Mouse (Mus musculus): ENCODE results near the gene Scrn1. TPM values are rescaled to one million over a fixed set of nuclear protein-coding genes. Genes with fewer than 3 reads are reported as not detected.

The Scrn1 gene
- polyA plus RNA-seq, 2 experiments from 2014 or later, result not detected

DNA sequence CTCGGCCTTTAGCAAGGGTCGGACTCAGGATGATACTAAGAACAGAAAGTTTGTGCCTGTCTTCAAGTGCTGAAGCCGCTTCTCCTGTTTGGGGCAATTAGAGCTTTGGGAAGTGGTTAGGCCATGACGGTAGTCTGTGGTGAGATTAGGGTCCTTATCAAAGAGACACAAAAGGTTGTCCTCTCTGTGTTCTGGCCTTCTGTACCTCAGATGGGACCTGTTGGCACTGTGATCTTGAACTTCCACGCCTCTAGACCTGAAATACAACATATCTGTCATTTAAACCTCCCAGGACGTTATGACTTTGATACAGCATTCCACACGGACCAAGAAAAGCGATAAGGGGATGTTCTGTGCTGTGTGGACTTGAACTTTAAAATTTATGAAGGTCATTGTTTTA, 37.6 kb downstream of the Scrn1 start:
- no peak for ATAC-seq

DNA sequence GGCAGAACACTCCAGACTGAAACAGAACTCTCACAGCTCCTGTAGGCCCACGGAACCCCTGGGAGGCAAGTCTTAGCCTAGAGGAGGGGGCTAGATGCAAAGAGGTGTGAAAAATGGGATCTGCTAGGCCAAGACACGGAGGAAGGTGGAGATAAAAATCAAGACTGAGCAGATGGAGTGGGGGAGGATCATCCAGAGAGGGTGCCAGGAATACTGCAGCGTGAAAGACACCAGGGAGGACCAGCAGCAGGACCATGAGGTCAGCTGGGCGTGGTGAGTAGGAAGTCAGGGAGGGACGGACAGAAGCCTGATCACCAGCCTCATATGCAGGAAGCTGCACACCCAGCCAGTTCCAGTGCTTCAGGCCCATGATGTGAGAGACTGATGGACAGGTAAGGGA, 47.5 kb downstream of the Scrn1 start:
- no peak for ATAC-seq

DNA sequence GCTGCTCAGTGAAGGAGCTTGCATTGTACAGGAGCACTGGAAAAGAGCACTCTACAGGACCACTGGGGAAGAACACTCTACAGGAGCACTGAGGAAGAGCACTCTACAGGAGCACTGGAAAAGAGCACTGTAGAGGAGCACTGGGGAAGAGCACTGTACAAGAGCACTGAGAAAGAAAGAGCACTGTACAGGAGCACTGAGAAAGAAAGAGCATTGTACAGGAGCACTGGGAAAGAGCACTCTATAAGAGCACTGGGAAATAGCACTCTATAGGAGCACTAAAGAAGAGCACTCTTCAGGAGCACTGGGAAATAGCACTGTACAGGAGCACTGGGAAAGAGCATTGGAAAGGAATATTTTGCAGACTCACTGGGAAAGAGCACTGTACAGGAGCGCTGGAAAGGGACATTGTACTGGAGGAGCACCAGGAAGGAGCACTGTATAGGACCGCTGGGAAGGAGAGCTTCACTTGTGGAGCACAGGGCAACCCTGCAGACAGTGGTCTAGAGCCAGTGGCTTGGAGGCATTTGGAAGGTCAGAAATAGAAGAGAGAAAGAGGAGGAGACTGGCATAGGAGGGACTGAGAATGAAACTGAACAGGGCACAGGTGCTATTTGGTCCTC, 49.7 kb downstream of the Scrn1 start:
- ATAC-seq, result no peak

DNA sequence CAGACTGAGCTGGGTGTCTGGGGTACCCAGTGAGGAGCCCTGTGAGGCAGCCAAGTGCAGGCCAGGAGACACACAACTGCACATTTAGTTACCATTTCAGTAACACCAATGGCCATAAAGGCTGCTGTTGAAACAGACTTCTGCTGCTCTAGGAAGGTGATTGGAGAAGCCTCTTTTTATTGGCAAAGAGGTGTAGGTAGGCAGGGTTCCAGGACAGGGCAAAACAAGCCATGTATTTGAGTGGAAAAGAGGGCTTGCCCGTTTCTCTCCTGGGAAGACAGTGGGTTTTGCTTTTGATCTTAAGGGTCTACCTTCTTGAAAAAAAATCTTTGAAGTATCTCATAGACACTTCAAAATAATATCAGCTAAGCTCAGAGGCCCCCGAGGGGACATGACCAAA, 54.0 kb downstream of the Scrn1 start:
- ATAC-seq, result no peak

DNA sequence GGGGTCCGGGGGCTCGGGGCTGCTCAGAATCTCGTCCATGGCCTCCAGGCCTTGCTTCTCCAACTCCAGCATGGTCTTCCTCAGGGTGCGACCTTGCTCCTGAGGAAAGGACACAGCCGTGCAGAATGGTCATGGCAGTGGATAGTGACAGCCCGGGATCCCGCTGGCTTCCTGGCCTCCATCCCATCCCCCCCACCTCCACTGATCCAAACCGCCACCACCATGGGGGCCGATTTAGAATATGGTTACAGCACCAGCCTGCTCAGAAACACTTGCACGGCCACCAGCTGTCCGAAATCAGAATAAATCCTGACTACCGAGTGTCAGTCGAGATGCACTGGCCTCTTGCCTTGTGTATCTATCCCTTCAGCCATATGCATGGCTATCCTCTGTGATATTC, 57.0 kb downstream of the Scrn1 start:
- ATAC-seq, result no peak

DNA sequence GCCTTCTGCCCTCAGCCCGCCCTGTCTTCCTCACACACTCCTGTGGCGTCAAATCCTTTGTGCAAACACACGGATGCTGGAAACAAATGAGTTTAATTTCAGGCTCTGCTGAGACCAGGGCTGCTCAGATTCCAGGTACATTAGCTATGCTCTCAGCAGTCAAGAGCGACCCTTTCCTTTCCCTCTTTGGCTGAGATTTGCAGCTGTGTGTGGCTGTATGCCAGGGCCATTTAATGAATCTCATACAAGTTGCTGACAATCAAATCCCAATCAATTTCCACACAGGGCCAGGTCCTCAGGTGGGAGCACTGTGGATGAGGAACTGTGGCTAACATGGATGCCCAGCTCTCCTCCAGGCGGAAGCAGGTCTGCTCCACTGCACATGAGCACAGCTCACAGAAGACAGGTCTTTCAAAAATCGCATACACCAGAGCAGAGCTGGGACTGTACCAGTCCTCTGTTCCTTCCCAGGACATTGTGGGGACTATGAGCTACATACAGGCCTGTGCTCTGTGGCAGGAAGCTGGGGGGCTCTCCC, 58.0 kb downstream of the Scrn1 start:
- ATAC-seq, result no peak

DNA sequence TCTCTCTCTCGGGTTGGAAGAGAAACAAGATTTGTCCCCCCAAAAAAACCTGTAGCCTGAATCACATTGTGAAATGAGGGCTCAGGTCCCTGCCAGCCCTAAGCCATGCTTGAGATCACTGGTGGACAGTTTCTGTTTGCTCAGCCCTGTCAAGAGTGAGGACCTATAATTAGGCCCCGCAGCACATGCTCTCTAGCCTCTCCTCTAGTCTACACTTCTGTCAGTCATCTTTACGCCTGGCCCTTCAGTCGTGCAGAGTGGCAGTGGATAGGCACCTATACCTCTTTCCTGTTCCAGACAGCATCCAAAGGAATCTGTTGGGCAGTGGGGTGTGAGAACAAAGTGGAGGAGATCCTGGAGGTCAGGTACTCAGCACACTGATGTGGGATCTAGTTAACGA, 58.5 kb downstream of the Scrn1 start:
- no peak for ATAC-seq

DNA sequence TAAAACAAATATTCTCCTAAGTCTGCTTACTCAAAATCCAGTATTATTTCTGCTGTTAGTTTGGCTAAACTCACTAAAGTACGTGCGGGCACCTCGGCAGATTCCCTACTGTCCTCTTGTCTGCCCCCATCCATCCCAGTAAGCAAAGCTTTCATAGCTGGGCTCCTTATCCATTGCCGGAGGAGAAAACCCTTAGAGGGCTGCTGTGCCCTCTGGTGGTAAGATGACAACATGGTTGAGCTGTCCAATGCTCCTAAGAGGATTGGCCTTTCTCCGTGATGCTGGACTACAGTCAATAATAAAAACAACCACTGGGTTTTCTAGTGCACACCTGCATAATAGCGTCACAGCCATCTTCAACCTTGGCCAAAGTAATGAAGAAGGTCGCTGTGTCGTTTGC, 59.3 kb downstream of the Scrn1 start:
- ATAC-seq, result no peak

DNA sequence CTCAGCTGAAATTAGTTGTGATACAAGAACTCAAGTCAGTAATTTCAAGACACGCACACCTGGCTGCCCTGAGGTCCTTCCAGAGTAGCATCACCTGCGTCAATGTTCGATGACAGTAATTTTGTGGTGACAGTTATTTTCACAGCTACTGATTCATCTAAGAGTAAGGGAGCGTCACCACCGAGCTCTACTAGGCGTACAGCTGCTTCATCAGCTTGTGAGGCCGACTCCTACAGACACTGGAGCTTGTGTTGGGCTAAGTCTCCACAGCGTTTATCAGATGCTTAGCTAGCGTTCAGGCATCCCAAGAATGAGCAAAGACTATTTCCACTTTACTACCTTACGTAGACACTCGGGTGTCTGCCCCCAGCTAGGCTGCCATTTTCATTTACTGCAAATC, 60.0 kb downstream of the Scrn1 start:
- ATAC-seq, result no peak

DNA sequence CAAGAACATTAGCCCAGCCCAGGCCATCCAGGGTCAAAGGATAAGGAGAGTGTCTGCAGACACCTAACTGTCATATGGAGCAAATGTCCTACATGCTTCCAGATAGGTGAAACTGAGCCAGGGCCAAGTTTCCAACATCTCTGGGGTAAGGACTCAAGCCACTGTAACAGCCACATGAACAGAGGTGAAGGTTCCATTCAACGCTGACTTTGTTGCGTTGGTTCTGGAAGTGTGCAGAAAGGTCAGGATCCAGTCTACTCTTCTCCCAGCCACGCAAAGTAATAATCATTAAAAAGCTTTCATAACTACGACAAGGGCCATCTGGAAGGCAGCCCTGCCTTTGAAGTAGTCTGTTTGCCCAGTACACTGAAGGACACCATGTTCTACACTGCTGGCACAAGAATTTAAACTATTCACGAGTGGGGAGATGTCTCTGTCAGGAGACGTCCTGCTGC, 63.6 kb downstream of the Scrn1 start:
- ATAC-seq, result no peak

DNA sequence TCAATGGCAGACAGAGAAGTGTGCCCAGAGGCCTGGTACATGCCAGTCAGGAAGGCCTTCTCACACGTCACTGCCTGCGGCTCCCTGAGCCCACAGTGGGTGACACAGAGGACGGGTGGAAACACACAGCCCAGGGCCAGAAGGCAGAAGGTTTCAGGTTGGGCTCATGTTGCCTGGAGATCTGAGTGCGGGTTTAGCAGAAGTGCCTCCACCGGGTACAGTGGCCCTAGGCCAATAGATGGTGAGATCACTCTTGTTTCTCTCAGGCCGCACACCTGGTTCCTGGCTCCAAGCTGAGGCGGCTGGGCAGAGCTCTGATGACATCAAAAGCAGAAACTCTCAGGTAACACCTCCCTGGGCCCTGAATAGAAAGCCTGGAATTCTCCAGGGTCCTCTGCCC, 70.1 kb downstream of the Scrn1 start:
- no peak for ATAC-seq

DNA sequence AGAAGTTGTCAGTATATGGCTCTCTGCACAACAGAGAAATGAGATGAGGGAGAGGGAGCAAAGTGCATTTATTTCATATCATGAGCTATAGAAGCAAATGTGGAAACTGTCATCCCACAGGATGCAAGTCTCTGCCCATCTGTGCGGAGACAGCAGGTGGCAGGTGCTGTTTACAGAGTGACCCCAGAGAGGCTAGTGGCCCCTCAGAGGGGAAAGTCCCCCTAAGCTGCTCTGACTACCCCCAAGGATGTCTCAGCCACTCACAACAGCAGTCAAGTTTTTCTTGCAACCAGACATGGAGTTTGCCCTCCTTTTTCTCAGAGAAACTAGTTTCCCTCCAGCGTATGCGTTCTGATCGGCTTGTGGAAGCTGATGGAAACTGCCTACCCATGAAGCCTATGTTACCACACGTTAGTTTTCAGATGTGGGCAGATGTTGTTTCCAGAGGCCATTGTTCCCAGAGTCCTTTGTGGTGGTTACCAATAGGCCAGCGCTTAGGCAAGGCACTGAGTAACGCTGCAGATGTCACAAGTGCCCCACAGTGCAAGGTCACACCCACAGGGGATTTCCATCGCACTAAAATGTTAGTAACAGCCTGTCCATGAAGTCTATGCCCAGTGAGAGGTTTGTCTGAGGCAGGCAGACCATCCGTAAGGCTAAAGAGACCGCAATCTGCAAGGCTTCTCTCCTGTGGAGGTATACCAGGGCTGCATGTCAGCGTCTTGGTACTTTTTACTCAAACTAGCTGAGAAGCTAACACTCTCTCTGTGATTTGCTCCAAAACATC, 71.5 kb downstream of the Scrn1 start:
- ATAC-seq, result no peak

DNA sequence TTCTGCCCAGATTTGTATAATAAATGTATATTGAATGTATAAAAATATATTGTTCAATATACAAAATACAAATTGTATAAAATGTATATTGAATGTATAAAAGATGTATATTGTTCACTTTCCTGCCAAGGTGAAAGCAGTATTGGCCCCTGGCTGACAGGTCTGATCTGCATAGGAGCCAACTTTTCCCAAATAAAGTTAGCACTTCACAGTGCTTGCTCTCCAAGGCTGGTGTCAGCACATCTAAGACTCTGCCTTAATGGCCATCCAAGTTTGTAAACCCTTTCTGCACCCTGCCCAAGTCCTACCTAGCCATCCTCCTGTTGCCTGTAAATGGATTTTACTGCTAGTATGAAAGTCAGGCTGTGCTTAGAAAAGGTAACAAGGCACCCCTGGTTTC, 72.2 kb downstream of the Scrn1 start:
- ATAC-seq, result no peak

DNA sequence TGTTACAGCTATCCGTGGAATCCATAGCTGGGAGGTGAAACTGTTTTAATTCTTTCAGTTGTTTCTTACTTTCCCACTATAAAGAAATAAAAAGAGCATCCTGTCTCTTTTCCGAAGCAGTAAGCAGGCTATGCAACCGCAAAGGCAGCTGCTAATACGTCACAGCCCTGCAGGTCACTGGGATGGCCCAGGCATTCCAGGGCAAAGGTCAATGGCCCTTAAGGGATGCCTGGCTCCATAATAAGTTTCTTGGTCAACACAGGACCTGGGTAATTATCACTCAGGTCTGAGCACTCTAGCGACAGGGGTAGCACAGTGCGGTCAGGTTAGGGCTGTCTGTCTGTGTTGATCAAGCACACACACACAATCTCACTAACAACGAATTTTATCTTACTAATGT, 75.2 kb downstream of the Scrn1 start:
- ATAC-seq, result no peak

DNA sequence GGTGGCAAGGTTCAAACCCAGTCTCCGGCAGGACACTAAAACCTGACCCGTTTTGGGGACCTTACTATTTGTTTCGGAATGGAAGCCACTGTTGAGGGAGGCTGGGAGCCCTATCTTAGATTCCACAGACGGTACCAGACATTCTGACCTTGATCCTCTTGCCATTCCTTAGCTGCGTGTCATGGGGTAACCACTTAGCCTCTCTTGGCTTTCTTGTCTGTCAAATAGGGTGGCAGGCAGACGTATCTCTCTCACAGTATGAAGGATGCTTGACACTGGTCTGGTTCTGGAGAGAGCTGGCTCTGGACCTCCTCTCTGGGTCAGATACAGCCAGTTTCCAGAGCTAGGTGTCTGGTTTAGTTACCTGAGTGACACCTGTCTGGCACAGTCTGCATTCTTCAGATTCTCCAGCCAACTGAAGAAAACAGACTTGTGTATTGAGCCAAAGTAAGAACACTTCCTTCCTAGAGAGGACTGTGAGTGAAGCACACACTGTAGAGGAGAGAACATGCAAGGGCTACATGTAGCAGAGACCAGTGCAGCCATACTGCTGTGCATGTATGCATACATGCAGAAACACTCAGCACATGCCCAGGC, 80.2 kb downstream of the Scrn1 start:
- ATAC-seq, result no peak

DNA sequence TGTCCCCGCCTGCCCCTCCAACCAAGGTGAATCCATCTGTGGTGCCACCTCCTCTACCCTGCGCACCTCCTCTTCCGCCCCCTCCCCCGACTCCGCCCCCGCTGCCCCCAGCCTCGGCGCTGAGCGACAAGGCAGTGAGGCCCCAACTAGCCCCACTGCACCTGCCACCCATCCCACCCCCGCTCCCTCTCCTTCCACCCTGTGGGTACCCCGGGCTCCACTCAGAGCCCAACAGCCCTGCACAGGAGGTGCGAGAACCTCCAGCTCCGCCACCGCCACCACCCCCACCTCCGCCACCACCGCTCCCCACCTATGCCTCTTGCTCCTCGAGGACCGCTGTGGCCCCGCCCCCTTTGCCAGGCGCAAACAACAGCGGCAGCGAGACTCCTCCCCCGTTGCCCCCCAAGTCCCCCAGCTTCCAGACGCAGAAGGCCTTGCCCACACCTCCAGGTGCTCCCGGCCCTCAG, 80.8 kb downstream of the Scrn1 start:
- ATAC-seq, result no peak

DNA sequence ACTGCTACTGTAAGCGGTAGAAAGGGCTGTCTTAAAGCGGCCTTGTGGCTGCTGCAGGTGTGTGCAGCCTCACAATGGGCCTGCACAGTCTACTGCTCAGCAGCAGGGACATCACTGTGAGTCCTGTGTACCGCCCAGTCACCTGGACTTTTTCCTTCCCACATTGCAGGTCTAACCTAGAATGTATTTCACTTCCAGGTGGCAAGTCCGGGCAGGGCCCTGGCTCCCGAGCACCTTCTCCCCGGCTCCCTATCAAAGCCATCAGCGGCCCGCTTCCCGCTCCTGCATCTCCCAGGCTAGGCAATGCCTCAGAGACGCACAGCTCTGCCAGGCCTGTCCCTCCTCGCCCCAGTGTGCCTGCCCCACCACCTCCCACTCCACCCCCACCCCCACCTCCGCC, 81.3 kb downstream of the Scrn1 start:
- ATAC-seq, result no peak

DNA sequence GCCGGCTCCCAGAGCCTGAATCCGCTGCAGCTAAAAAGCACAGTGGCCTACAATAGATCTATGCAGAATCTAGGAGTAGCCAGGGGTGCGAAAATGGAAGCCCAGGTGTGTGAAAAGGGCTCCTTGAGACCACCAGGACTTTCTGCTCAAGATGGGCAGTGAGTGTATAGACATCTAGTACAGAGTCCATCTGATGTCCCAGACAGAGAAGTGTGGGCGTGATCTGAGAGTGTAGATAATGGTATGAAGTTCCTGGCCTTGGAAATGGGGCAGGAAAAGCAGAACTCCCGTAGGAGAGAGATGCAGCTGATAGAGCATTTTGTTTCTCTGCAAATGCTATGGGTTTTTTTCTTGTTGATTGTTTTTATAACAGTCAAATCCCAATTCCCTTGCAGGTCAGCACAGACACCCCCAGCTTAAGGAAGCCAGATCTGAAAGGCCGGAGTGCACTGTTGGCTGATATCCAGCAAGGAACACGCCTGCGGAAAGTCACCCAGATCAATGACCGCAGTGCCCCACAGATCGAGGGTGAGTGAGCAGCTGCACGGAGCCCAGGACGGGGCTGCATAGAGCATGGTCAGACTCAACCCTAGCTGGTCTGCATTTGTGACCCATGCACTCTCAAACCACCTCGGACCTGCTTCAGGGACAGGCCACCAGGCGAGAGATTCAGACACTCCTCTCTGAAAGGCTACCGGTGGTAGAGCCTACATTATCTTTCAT, 84.7 kb downstream of the Scrn1 start:
- ATAC-seq, result no peak

DNA sequence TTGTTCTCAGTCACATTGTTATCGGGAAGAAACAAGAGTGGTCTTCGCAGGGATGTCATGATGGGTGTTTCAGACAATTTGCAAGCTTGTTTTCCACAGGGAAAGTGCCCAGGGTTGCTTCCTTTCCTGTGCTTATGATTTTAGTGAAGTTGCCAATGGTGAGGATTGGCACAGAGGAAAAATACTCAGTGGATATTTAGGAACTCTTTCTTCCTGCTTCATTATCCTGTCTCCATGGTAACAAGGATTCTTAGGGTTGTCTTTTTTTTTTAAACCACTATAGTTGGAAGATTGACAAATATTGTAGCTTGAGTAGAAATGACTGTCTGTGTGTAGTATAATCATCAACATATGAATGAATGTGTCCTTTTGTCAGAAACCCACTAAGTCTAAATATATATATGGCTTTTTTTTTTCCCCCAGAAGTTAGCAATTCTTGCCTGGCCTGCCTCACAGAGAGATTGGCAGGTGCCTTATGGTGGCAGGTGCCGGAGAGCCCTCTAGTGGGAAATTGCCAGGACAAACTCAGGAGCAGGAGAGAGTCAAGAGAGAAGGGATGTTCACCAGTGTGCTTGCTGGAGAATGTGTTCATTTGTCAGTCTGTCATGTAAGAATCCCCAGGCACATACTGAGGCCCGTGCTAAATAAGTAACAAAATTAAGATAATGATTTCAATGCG, 87.5 kb downstream of the Scrn1 start:
- ATAC-seq, result no peak

DNA sequence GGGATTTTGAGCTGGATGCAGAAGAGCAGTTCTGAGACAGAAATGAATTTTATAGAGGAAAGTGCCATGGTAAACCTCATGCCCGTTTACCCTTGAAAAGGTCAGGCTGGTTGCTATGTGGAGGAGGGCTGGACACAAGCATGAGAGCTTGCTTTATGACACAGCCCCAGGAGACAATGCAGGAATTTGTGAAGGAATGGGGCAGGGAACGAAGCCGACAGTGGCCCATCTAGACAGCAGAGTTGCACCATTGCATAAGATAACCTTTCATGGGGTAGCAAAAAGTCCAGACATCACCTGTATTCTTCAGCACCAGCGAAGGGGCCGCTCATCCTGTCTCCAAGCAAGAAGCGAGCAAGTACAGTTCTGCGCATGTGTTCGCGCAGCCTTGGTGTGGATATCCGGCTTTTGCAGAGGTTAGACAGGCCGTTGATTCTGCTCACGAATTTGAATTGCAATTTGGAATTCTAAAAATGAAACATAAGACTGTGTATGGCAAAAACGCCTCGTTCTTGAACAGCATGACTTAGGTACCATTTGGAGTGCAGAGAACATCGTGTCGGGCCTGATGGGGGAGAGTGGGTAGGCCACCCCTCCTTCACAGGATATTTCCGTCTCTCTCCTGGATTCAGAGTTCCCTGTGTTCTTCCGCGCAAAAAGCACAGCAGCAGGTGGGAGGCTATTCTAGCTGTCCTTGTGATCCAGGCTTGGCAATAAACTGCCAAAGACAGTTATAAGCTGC, 90.2 kb downstream of the Scrn1 start:
- ATAC-seq, result no peak

DNA sequence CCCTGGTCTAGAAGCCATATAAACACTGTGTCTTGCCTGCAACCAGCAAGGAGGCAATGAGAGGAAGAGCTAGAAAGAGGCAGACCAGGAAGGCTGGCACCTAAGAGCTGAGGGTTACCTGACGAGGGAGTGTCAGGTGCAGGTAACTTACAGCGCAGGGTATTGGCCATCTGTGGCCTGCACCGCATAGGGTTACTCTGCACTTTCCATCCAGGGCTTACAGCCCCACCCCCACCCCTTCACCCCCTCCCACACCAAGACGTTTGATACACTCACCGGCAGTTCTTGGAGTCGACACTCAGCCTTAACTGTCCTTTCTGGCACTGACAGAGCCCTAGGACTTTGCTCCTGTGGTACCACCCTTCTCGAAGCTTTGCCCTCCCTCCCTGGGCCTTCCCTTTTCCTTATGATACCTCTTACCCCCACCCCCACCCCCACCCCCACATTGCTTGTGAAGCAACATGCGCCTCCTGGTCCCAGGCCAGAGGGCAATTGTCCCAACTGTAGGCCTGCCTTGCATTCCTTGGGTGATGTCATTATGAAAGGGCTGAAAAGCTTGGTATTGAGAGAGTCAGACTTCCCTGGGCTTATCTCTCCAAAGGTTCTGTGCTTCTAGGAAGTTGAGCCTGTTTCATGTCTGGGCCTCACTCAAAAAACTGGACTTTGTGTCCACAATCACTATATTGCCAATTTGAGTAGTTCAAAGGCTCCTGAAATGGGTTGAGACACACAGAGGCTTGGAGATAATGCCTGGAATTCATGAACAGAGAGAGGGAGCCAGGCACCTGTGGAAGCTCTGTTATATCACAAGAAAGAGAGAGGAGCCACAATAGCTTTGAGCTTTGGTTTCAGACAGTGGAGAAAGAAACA, 93.2 kb downstream of the Scrn1 start:
- ATAC-seq, result no peak
